Mouse (Mus musculus) heart, postnatal 0 days (tissue): ENCODE measurements around the gene Misp.

ENCODE experiments used
- CTCF ChIP-seq: IDR thresholded peaks from 2 replicates; pipeline ENCODE4 v1.5.1; 2016; ENCODE audit warnings: antibody characterized with exemption, control low read depth, low read depth
- EP300 ChIP-seq: IDR thresholded peaks from 2 replicates; pipeline ENCODE4 v1.6.1; 2016; ENCODE audit warnings: antibody characterized with exemption, low read depth

- TF ChIP-seq CTCF (no peak), EP300 (no peak)
Measured at GRCm38 (mm10) chr10:79873715-79874289, 53.0 kb downstream of the Misp start.
